Mouse (Mus musculus): ENCODE results near the gene Dnajc6. TPM values are rescaled to one million over a fixed set of nuclear protein-coding genes. Genes with fewer than 3 reads are reported as not detected.

The Dnajc6 gene
- 62.0 and 77.1 TPM in 2 replicates for polyA plus RNA-seq (2015; fragmentation: Nextera tagmentation; extraction: Ambion mirVana)

DNA sequence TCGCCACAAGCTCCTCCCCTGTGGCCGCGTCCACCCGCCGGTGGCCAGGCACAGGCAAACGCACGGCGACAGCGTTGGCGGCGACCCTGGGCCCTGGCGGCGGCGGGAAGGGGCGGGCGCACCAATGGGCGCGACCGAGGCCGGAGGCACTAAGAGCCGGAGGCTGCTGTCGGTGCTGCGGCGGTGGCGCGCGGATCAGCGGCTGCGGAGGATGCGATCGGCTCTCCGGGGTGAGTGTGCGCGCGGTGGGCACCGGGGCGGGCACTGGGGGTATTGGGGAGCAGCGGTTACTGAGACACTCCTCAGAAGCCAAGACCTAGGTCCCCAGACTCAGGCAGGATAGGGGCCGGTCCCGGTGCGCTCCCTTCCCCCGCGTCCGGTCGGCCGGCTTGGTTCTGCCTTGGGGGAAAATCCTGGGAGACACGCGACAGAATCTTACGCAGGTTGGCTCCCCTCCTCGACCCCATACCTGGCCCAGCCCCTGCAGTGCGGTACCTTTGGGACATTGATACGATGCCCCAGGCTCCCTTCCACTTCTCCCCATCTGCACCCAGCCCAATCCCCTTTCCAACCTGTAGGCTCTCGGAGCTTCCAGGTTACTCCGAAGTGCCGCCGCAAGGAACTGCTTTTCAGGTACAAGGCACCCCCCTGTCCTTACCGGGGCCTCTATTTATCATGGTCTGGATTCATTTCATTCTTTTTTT, at the start of gene Dnajc6:
TSS of gene Dnajc6 (plus strand) at position 115 of the 704 bp plus-strand sequence.
- no peaks in the 10 kb centered on the region for H3K4me1 ChIP-seq (ENCODE audit: control insufficient read depth, insufficient read depth, low read length)
- no peak within 1 kb of the TSS for H3K27ac ChIP-seq (ENCODE audit: low read length)
- H3K9me3 ChIP-seq (replicated peaks; ENCODE audit: control insufficient read depth, low read length, poor library complexity, severe bottlenecking), result no peaks in the 10 kb centered on the region
- peak; percentile 76 for ATAC-seq
- H3K9ac ChIP-seq (ENCODE audit: low read depth, low read length), result peak within 1 kb of the TSS; percentile 81
- 0% methylated on average over 53 of the region's 57 CpGs for WGBS
- H3K36me3 ChIP-seq (ENCODE audit: control insufficient read depth, insufficient read depth, low read length), result no peaks in the 10 kb centered on the region
- H3K27me3 ChIP-seq (ENCODE audit: control insufficient read depth, insufficient read depth, low read depth, low read length), result peaks cover 4% of the 10 kb centered on the region
- peak within 1 kb of the TSS; percentile 73 for H3K4me3 ChIP-seq (ENCODE audit: low read depth, low read length)
- peak within 1 kb of the TSS; percentile 90 for H3K4me2 ChIP-seq (ENCODE audit: low read length)

DNA sequence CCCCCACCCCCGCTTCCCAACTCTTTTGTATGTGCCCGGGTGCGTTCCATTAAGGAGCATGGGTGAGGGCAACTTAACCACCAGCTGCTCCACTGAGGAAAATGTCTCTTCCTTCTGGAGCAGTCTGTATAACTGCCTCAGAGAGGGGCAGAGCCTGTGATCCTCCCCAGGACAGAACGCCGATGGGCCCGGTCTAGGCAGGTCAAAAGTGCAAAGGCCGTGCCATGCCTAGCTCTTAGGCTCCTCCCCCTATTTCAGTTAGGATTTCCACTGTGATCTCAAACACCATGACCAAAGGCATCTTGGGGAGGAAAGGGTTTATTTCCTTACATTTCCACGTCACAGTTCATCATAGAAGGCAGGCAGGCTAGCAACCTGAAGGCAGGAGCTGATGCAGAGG, 47.7 kb upstream of the Dnajc6 start:
- no peaks in the 10 kb centered on the region for H3K36me3 ChIP-seq (ENCODE audit: control insufficient read depth, insufficient read depth, low read length)
- no peaks in the 10 kb centered on the region for H3K9me3 ChIP-seq (replicated peaks; ENCODE audit: control insufficient read depth, low read length, poor library complexity, severe bottlenecking)
- H3K9ac ChIP-seq (ENCODE audit: low read depth, low read length), result no peak overlapping the region
- no peaks in the 10 kb centered on the region for H3K4me1 ChIP-seq (ENCODE audit: control insufficient read depth, insufficient read depth, low read length)
- no peak for ATAC-seq
- 87% methylated on average over 8 of the region's 8 CpGs for WGBS
- no peak overlapping the region for H3K27ac ChIP-seq (ENCODE audit: low read length)
- no peaks in the 10 kb centered on the region for H3K27me3 ChIP-seq (ENCODE audit: control insufficient read depth, insufficient read depth, low read depth, low read length)
- no peak overlapping the region for H3K4me2 ChIP-seq (ENCODE audit: low read length)
- no peak overlapping the region for H3K4me3 ChIP-seq (ENCODE audit: low read depth, low read length)

DNA sequence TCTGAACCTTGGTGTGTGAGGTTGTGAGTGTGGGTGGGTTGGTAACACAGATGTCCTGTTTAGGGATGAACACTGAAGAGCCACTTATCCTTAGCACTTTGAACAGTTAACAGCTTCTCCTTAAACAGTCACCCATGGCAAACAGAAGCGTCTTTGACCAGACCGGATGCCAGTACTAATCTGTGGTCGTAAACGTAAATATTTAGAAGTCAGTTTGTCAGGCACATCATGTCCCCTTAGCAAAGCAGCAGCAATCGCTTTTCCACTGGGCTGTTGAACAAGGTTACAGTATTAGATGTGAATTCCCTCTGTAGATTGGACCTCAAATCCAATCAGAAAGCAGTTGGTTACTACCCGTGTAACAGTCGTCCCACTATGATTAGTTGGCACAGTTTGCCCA, 47.1 kb upstream of the Dnajc6 start:
- H3K4me2 ChIP-seq (ENCODE audit: low read length), result no peak overlapping the region
- H3K9me3 ChIP-seq (replicated peaks; ENCODE audit: control insufficient read depth, low read length, poor library complexity, severe bottlenecking), result no peaks in the 10 kb centered on the region
- no peak overlapping the region for H3K9ac ChIP-seq (ENCODE audit: low read depth, low read length)
- H3K27ac ChIP-seq (ENCODE audit: low read length), result no peak overlapping the region
- ATAC-seq, result no peak
- H3K27me3 ChIP-seq (ENCODE audit: control insufficient read depth, insufficient read depth, low read depth, low read length), result no peaks in the 10 kb centered on the region
- 90% methylated on average over 7 of the region's 7 CpGs for whole genome bisulfite sequencing
- no peaks in the 10 kb centered on the region for H3K4me1 ChIP-seq (ENCODE audit: control insufficient read depth, insufficient read depth, low read length)
- no peaks in the 10 kb centered on the region for H3K36me3 ChIP-seq (ENCODE audit: control insufficient read depth, insufficient read depth, low read length)
- H3K4me3 ChIP-seq (ENCODE audit: low read depth, low read length), result no peak overlapping the region

DNA sequence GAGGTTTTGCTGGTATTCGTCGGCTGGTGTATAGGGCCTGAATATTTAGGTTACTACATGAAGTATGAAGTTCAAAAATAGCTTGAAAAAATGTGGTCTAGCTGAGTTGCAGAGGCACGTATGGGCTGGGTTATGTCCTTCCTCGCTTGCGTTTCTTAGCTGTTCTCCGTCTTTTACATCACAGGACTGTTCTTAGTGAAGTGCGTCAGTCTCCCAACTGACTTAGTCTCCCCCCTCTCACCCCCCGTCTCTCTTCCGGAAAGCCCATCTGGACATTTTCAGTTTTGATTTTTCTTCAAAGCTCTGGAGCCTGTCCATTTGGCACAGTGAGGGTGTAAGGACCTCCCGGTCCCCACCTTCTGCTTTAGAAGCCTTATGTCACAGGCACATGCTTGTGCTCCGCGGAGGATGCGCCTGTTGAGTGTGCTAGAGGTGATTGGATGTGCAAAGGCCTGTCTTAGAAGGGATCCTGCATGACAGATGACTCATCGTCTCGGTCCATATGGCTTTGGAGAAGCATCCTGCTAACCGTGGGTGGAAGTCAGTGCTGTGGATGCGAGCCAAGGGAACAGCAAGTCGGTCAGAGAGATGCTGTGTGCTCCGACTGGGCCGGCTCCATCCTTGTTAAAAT, 46.2 kb upstream of the Dnajc6 start:
- Histone ChIP-seq H3K9ac (ENCODE audit: low read depth, low read length) (no peak overlapping the region), H3K36me3 (ENCODE audit: control insufficient read depth, insufficient read depth, low read length) (no peaks in the 10 kb centered on the region), H3K4me1 (ENCODE audit: control insufficient read depth, insufficient read depth, low read length) (no peaks in the 10 kb centered on the region), H3K27ac (ENCODE audit: low read length) (no peak overlapping the region), H3K27me3 (ENCODE audit: control insufficient read depth, insufficient read depth, low read depth, low read length) (no peaks in the 10 kb centered on the region), H3K4me2 (ENCODE audit: low read length) (no peak overlapping the region), H3K9me3 (replicated peaks; ENCODE audit: control insufficient read depth, low read length, poor library complexity, severe bottlenecking) (no peaks in the 10 kb centered on the region), H3K4me3 (ENCODE audit: low read depth, low read length) (no peak overlapping the region)
- WGBS, result 87% methylated on average over 20 of the region's 20 CpGs
- no peak for ATAC-seq

DNA sequence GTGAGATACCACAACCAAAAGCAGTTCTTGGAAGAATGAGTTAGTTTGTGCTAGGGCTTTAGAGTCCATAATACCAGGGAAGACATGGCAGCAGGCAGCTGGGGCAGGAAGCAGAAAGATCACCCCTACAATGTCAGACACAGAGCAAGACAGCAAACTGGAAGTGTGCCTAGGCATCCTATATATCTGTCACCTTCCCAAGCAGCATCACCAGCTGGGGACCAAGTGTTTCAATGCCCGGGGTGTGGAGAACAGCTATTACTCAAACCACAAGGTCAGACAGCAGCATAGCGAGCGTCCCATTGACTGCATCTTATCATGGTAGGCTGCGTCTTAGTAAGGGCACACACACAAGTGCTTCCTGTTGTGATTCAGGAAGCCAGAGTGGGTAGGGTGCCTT, 45.4 kb upstream of the Dnajc6 start:
- no peak overlapping the region for H3K9ac ChIP-seq (ENCODE audit: low read depth, low read length)
- no peak overlapping the region for H3K27ac ChIP-seq (ENCODE audit: low read length)
- H3K4me3 ChIP-seq (ENCODE audit: low read depth, low read length), result no peak overlapping the region
- no peaks in the 10 kb centered on the region for H3K36me3 ChIP-seq (ENCODE audit: control insufficient read depth, insufficient read depth, low read length)
- no peaks in the 10 kb centered on the region for H3K9me3 ChIP-seq (replicated peaks; ENCODE audit: control insufficient read depth, low read length, poor library complexity, severe bottlenecking)
- no peaks in the 10 kb centered on the region for H3K4me1 ChIP-seq (ENCODE audit: control insufficient read depth, insufficient read depth, low read length)
- no peak for ATAC-seq
- WGBS, result 72% methylated on average over 4 of the region's 4 CpGs
- no peaks in the 10 kb centered on the region for H3K27me3 ChIP-seq (ENCODE audit: control insufficient read depth, insufficient read depth, low read depth, low read length)
- H3K4me2 ChIP-seq (ENCODE audit: low read length), result no peak overlapping the region

DNA sequence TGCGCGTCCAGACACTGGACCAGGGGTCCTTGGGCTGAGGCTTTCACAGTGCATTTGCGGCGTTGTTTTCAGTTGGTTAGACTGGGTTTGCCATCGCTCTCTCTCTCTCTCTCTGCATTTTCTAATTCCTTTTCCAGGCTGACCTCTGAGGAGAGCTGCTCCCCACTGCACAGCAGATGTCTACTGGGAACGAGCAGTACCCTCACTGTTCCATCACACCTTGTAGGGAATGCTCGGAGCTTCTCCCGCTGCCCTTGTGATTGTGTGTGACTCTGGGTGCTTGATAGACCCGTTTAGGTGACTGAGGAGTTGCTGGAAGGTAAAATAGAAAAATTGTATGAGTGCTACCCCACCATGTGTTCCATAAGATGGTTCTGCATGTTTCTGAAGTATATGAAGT, 43.6 kb upstream of the Dnajc6 start:
- Histone ChIP-seq H3K4me1 (ENCODE audit: control insufficient read depth, insufficient read depth, low read length) (no peaks in the 10 kb centered on the region), H3K9me3 (replicated peaks; ENCODE audit: control insufficient read depth, low read length, poor library complexity, severe bottlenecking) (no peaks in the 10 kb centered on the region), H3K27ac (ENCODE audit: low read length) (no peak overlapping the region), H3K4me3 (ENCODE audit: low read depth, low read length) (no peak overlapping the region), H3K4me2 (ENCODE audit: low read length) (no peak overlapping the region), H3K27me3 (ENCODE audit: control insufficient read depth, insufficient read depth, low read depth, low read length) (no peaks in the 10 kb centered on the region), H3K36me3 (ENCODE audit: control insufficient read depth, insufficient read depth, low read length) (no peaks in the 10 kb centered on the region), H3K9ac (ENCODE audit: low read depth, low read length) (no peak overlapping the region)
- 90% methylated on average over 9 of the region's 9 CpGs for whole genome bisulfite sequencing
- no peak for ATAC-seq

DNA sequence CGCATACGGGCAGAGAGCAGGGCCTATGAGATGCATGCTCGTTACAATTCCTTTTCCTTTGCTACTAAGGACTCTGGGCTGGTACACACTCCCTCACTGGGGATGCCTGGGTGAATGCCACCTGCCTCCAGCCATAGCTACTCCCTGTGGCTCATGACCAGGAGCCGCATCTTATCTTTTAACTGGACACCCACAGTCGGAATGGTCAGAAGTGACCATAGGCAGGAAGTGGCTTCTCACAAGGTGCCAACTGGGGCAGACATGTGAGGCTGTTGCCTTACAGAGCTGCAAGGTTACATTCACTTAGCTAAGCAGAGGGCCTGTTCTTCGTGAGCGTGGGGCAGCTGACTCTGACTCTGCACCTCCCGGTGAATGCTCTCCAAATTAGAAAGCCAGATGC, 39.3 kb upstream of the Dnajc6 start:
- Histone ChIP-seq H3K27ac (ENCODE audit: low read length) (no peak overlapping the region), H3K4me1 (ENCODE audit: control insufficient read depth, insufficient read depth, low read length) (no peaks in the 10 kb centered on the region), H3K4me3 (ENCODE audit: low read depth, low read length) (no peak overlapping the region), H3K36me3 (ENCODE audit: control insufficient read depth, insufficient read depth, low read length) (no peaks in the 10 kb centered on the region), H3K9ac (ENCODE audit: low read depth, low read length) (no peak overlapping the region), H3K27me3 (ENCODE audit: control insufficient read depth, insufficient read depth, low read depth, low read length) (no peaks in the 10 kb centered on the region), H3K9me3 (replicated peaks; ENCODE audit: control insufficient read depth, low read length, poor library complexity, severe bottlenecking) (no peaks in the 10 kb centered on the region), H3K4me2 (ENCODE audit: low read length) (no peak overlapping the region)
- WGBS, result 95% methylated on average over 8 of the region's 8 CpGs
- ATAC-seq, result no peak

DNA sequence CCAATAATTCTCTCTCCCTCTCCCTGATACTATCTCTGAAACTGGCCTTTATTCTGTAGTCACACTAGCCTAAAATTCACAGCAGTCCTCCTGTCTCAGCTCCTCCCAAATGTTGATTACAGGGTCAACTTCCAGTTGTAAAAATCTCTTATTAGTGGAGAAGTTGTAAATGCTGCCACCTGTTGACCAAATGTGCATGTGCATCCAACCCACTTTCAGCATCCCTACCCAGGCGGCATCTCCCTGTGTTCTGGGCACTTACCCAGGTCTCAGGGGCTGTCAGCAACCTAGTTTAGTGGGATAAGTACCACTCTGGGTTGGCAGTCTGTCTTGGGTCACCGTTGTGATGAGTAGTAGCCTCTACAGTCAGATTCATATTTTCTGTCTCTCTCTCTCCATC, 38.1 kb upstream of the Dnajc6 start:
- H3K27me3 ChIP-seq (ENCODE audit: control insufficient read depth, insufficient read depth, low read depth, low read length), result no peaks in the 10 kb centered on the region
- no peak overlapping the region for H3K27ac ChIP-seq (ENCODE audit: low read length)
- no peak overlapping the region for H3K4me2 ChIP-seq (ENCODE audit: low read length)
- no peaks in the 10 kb centered on the region for H3K9me3 ChIP-seq (replicated peaks; ENCODE audit: control insufficient read depth, low read length, poor library complexity, severe bottlenecking)
- H3K4me3 ChIP-seq (ENCODE audit: low read depth, low read length), result no peak overlapping the region
- H3K9ac ChIP-seq (ENCODE audit: low read depth, low read length), result no peak overlapping the region
- no peaks in the 10 kb centered on the region for H3K36me3 ChIP-seq (ENCODE audit: control insufficient read depth, insufficient read depth, low read length)
- ATAC-seq, result no peak
- WGBS, result 42% methylated on average over 2 of the region's 2 CpGs
- H3K4me1 ChIP-seq (ENCODE audit: control insufficient read depth, insufficient read depth, low read length), result no peaks in the 10 kb centered on the region

DNA sequence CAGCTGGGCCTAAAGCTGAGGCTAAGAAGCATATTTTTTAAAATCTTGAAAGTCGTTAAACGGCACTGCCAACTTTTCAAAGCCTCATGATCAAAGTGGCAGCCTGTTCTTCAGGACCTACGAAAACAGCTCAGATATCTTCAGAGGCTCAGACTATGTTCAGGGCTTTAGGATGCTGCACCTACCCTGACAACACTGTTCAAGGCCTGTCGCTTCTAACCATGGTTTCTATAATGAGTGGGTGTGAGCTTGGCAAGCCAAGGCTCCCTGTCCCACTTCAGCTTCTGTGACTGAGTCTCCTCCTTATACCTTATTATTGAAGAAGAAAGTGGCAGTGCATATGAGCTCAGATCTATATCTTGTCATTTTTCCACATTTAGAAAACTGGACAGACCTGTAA, 37.1 kb upstream of the Dnajc6 start:
- Histone ChIP-seq H3K36me3 (ENCODE audit: control insufficient read depth, insufficient read depth, low read length) (no peaks in the 10 kb centered on the region), H3K4me2 (ENCODE audit: low read length) (no peak overlapping the region), H3K9me3 (replicated peaks; ENCODE audit: control insufficient read depth, low read length, poor library complexity, severe bottlenecking) (no peaks in the 10 kb centered on the region), H3K27me3 (ENCODE audit: control insufficient read depth, insufficient read depth, low read depth, low read length) (no peaks in the 10 kb centered on the region), H3K9ac (ENCODE audit: low read depth, low read length) (no peak overlapping the region), H3K4me1 (ENCODE audit: control insufficient read depth, insufficient read depth, low read length) (no peaks in the 10 kb centered on the region), H3K4me3 (ENCODE audit: low read depth, low read length) (no peak overlapping the region), H3K27ac (ENCODE audit: low read length) (no peak overlapping the region)
- 98% methylated on average over 4 of the region's 4 CpGs for WGBS
- ATAC-seq, result no peak

All from midbrain, embryonic 16.5 days (tissue).